ENCODE assay signal across 1 mouse cellular context in the genomic region with DNA sequence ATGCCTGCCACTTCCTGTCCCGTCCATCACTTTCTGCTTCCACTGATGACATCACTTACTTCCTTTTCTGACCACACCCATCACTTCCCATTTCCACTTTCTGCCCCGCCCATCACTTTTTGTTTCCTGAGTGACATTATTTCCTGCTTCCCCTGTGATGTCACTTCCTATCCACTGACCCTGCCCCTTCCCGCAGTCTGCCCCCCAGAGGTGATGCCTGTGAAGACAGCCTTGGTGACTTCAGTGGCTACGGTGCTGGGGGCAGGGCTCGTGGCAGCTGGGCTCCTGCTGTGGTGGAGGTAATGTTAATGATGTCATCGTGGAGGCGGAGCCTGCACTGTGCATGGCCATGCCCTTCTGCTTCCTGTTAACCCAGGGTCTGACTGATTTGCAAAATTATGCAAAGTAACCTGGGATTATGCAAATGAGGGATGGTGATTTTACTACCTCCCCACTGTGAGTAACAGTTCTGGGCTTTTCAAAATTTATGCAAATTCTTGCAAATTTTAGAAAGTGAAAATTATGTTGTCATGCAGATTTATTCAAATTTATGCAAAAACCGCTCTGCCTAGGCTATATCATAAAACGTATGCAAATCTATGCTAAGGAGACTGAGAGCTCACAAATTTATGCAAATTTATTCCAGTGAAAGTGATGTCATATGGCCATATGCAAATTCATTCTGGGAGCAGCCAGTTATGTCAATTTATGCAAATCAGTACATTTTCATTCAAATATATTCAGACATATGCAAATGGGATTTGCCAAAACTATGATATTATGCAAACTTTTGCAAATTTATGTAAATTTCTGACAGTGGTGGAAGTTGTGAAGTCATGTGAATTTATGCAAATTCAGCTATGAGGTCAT.
TF ChIP-seq lines count a peak whose summit lies in the region.

No protein-coding gene starts in this region.

TF ChIP-seq in CH12.LX, 34 proteins besides CTCF, POLR2A, EP300 and RAD21 (continued from another document):
- TF ChIP-seq ZC3H11A (IDR thresholded peaks at IDR 0.05; ENCODE audit: low read depth, low read length), result no peak
- TF ChIP-seq USF1 (IDR thresholded peaks at IDR 0.05; ENCODE audit: low read depth, low read length), result no peak
- no peak for TF ChIP-seq MAFK (IDR thresholded peaks at IDR 0.05; ENCODE audit: insufficient replicate concordance, low read length)
- TF ChIP-seq BHLHE40 (IDR thresholded peaks at IDR 0.05; ENCODE audit: low read depth, low read length), result no peak
- no peak for TF ChIP-seq RCOR1 (conservative IDR thresholded peaks at IDR 0.05; ENCODE audit: low read depth, low read length)
- no peak for TF ChIP-seq USF2 (conservative IDR thresholded peaks at IDR 0.05; ENCODE audit: low read depth, low read length)
- TF ChIP-seq MEF2A (IDR thresholded peaks at IDR 0.05; ENCODE audit: borderline replicate concordance, low read depth, low read length), result no peak
- TF ChIP-seq KAT2A (IDR thresholded peaks at IDR 0.05; ENCODE audit: insufficient replicate concordance, low read length), result no peak
- TF ChIP-seq ZKSCAN1 (IDR thresholded peaks at IDR 0.05; ENCODE audit: borderline replicate concordance, low read depth, low read length), result no peak
- no peak for TF ChIP-seq E2F4 (IDR thresholded peaks at IDR 0.05; ENCODE audit: insufficient replicate concordance, low read depth, low read length)
- TF ChIP-seq ZMIZ1 (IDR thresholded peaks at IDR 0.05; ENCODE audit: low read depth, low read length), result no peak
- TF ChIP-seq GABPA (IDR thresholded peaks at IDR 0.05; ENCODE audit: insufficient replicate concordance, low read depth, low read length), result no peak
- TF ChIP-seq JUND (conservative IDR thresholded peaks at IDR 0.05; ENCODE audit: low read depth, low read length), result no peak
- no peak for TF ChIP-seq SIN3A (IDR thresholded peaks at IDR 0.05; ENCODE audit: low read length)
